Mouse (Mus musculus) MEL (cell line): ENCODE results near the gene Cdkn2aipnl.

ENCODE experiments used
- BHLHE40 ChIP-seq: IDR thresholded peaks from 2 replicates; pipeline ENCODE4 v1.6.1; 2012; ENCODE audit warnings: low read depth, mild to moderate bottlenecking, inconsistent platforms, low read length, improper control_type of control experiment, borderline replicate concordance
- CTCF ChIP-seq, 3 experiments: IDR thresholded peaks in 2 of 3; conservative IDR thresholded peaks in 1 of 3; 2 replicates each; pipeline ENCODE4 v1.5.1; 2011 to 2012; ENCODE audit warnings: low read length in 3 of 3, low read depth in 2 of 3, mild to moderate bottlenecking in 2 of 3, improper control_type of control experiment in 1 of 3, inconsistent platforms in 1 of 3, mixed read lengths in 1 of 3, moderate library complexity in 1 of 3; ENCODE audit not compliant: control insufficient read depth in 1 of 3, insufficient read depth in 1 of 3, poor library complexity in 1 of 3, severe bottlenecking in 1 of 3
- KAT2A ChIP-seq: conservative IDR thresholded peaks from 2 replicates; pipeline ENCODE4 v1.6.1; 2012; ENCODE audit warnings: low read depth, low read length, improper control_type of control experiment, inconsistent platforms
- UBTF ChIP-seq: IDR thresholded peaks from 2 replicates; pipeline ENCODE4 v1.6.1; 2012; ENCODE audit warnings: low read depth, mild to moderate bottlenecking, inconsistent platforms, low read length, improper control_type of control experiment, moderate library complexity, borderline replicate concordance; ENCODE audit not compliant: insufficient read depth
- ZC3H11A ChIP-seq: IDR thresholded peaks from 2 replicates; pipeline ENCODE4 v1.6.1; 2012; ENCODE audit warnings: low read depth, mild to moderate bottlenecking, inconsistent platforms, low read length, improper control_type of control experiment

DNA sequence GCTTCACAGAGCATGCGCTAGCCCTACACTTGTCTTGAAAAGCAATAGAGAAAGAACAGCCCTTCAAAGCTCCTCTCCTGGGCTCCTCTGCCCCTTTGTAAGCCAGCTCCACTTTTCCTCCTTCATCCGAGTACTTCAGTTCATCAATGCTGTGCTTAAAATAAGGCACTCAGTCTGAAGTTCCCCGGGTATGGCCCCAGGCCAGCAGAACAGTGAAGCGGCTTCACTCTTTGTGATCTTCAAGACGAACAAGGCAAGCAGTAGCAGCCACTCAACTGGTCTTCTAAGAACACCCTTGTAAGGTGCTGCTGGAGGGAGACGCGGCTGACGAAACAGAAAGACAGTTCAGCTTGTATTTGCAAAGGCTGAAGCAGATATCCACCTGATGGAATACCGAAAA lies 11.3 kb upstream of the Cdkn2aipnl start:
- no peak for TF ChIP-seq ZC3H11A
- no peak for TF ChIP-seq CTCF (IDR thresholded peaks at IDR 0.05 in 2 of 3, conservative IDR thresholded peaks at IDR 0.05 in 1 of 3; ENCODE audit: control insufficient read depth in 1 of 3, insufficient read depth in 1 of 3, low read depth in 2 of 3, low read length in 3 of 3, poor library complexity in 1 of 3, severe bottlenecking in 1 of 3)
- no peak for TF ChIP-seq KAT2A
- TF ChIP-seq BHLHE40: no peak
- TF ChIP-seq UBTF: no peak
